Comparison of ENCODE assay signal across 20 mouse cellular contexts in genomic region chr3:127311521-127311920, GRCm38 (mm10).
DNase-seq lines count a peak whose midpoint lies in the region; ATAC-seq and TF ChIP-seq lines count a peak whose summit lies in the region.
"Had no signal": no experiment of that assay in that cellular context is flagged by ENCODE, and none has a peak within 500 bp of the region (broad histone marks: within the 10 kb centered on the region; RNA-seq: fewer than 3 reads in every experiment).

No protein-coding gene starts in this region.

- no peak overlapping the region for H3K9ac ChIP-seq in hindbrain, embryonic 13.5 days
- no peak overlapping the region for H3K9ac ChIP-seq in hindbrain, embryonic 14.5 days
- H3K9ac ChIP-seq: embryonic facial prominence, embryonic 13.5 days; embryonic facial prominence, embryonic 15.5 days; forebrain, embryonic 12.5 days had no signal

- no peak overlapping the region for H3K27ac ChIP-seq in hindbrain, embryonic 13.5 days
- no peak overlapping the region for H3K27ac ChIP-seq in hindbrain, embryonic 14.5 days
- H3K27ac ChIP-seq: embryonic facial prominence, embryonic 13.5 days; embryonic facial prominence, embryonic 15.5 days; forebrain, embryonic 12.5 days had no signal

- no peak overlapping the region for H3K4me2 ChIP-seq in hindbrain, embryonic 13.5 days
- H3K4me2 ChIP-seq in hindbrain, embryonic 14.5 days (replicated peaks), result no peak overlapping the region
- H3K4me2 ChIP-seq: embryonic facial prominence, embryonic 13.5 days; embryonic facial prominence, embryonic 15.5 days; forebrain, embryonic 12.5 days had no signal

- no peaks in the 10 kb centered on the region for H3K9me3 ChIP-seq in hindbrain, embryonic 13.5 days
- no peaks in the 10 kb centered on the region for H3K9me3 ChIP-seq in hindbrain, embryonic 14.5 days (ENCODE audit: control insufficient read depth, low read length)
- H3K9me3 ChIP-seq: embryonic facial prominence, embryonic 13.5 days; embryonic facial prominence, embryonic 15.5 days; forebrain, embryonic 12.5 days had no signal

- TF ChIP-seq CTCF in brain, embryonic 14.5 days (IDR thresholded peaks at IDR 0.05; ENCODE audit: borderline replicate concordance, extremely low read depth, insufficient read depth, insufficient read length), result no peak

- no peak for DNase-seq in hindbrain, embryonic 14.5 days (ENCODE audit: low spot score)
- peak; percentile 20 for DNase-seq in brain, embryonic 14.5 days (ENCODE audit: low read depth)
- DNase-seq in retina, embryonic 14.5 days (ENCODE audit: low spot score), result peak; percentile 70
- no peak for DNase-seq in right cerebral cortex, postnatal 36 days (ENCODE audit: low spot score in 2 of 2)
- DNase-seq: adrenal gland, adult 2 months; adrenal gland, postnatal 10 days; adrenal gland, postnatal 25 days; cerebellum, adult 18-20 months; cerebellum, adult 8-10 months; cerebellum, adult 9-11 months; cerebellum, postnatal 14 days; cerebellum, postnatal 36 days; embryo, embryonic 11 days had no signal

- H3K4me1 ChIP-seq in hindbrain, embryonic 13.5 days (replicated peaks), result no peaks in the 10 kb centered on the region; the same call in 1 of the 2 replicates
- H3K4me1 ChIP-seq in hindbrain, embryonic 14.5 days (replicated peaks; ENCODE audit: control insufficient read depth, insufficient read depth, low read length), result no peaks in the 10 kb centered on the region
- H3K4me1 ChIP-seq: embryonic facial prominence, embryonic 13.5 days; embryonic facial prominence, embryonic 15.5 days; forebrain, embryonic 12.5 days had no signal

- no peak for TF ChIP-seq POLR2A in brain, embryonic 14.5 days (IDR thresholded peaks at IDR 0.05; ENCODE audit: borderline replicate concordance, extremely low read depth, insufficient read depth, insufficient read length, poor library complexity, severe bottlenecking)

- no peaks in the 10 kb centered on the region for H3K27me3 ChIP-seq in hindbrain, embryonic 13.5 days
- H3K27me3 ChIP-seq in hindbrain, embryonic 14.5 days (ENCODE audit: control insufficient read depth, insufficient read depth, low read length), result no peaks in the 10 kb centered on the region
- H3K27me3 ChIP-seq: embryonic facial prominence, embryonic 13.5 days; embryonic facial prominence, embryonic 15.5 days; forebrain, embryonic 12.5 days had no signal

- 0 out of 2 replicates have a peak, but pooled peaks have one; percentile 37 for ATAC-seq in hindbrain, embryonic 13.5 days (ENCODE audit: low FRiP score)
- no peak for ATAC-seq in hindbrain, embryonic 14.5 days (ENCODE audit: low FRiP score)
- no peak for ATAC-seq in erythroblast, adult 5-6 weeks (replicated peaks; ENCODE audit: low FRiP score, poor library complexity, severe bottlenecking)
- ATAC-seq: forebrain, embryonic 14.5 days; forebrain, embryonic 16.5 days had no signal

- WGBS in hindbrain, embryonic 13.5 days, result 51% methylated on average over 6 of the region's 6 CpGs
- 48% methylated on average over 6 of the region's 6 CpGs for WGBS in hindbrain, embryonic 14.5 days

- H3K36me3 ChIP-seq in hindbrain, embryonic 13.5 days, result no peaks in the 10 kb centered on the region
- H3K36me3 ChIP-seq in hindbrain, embryonic 14.5 days (replicated peaks; ENCODE audit: control insufficient read depth, insufficient read depth), result no peaks in the 10 kb centered on the region
- H3K36me3 ChIP-seq: embryonic facial prominence, embryonic 13.5 days; embryonic facial prominence, embryonic 15.5 days; forebrain, embryonic 12.5 days had no signal

- H3K4me3 ChIP-seq in hindbrain, embryonic 13.5 days, result no peak overlapping the region
- H3K4me3 ChIP-seq in hindbrain, embryonic 14.5 days (replicated peaks; ENCODE audit: low read length), result no peak overlapping the region
- H3K4me3 ChIP-seq: embryonic facial prominence, embryonic 13.5 days; embryonic facial prominence, embryonic 15.5 days; forebrain, embryonic 12.5 days had no signal

Comparison
In these comparisons a context has a peak if more than half of its experiments do, and no peak if none do; other contexts are left out.
1. DNase-seq: peak in brain, embryonic 14.5 days (single experiment) and retina, embryonic 14.5 days (single experiment); none in hindbrain, embryonic 14.5 days (single experiment) and right cerebral cortex, postnatal 36 days (0 of 2).